Mouse (Mus musculus): ENCODE data around the gene Pde4c. TPM values are rescaled to one million over a fixed set of nuclear protein-coding genes. Genes with fewer than 3 reads are reported as not detected.

Pde4c gene
- polyA plus RNA-seq, 2 experiments, result 0.74 to 1.6 TPM

DNA sequence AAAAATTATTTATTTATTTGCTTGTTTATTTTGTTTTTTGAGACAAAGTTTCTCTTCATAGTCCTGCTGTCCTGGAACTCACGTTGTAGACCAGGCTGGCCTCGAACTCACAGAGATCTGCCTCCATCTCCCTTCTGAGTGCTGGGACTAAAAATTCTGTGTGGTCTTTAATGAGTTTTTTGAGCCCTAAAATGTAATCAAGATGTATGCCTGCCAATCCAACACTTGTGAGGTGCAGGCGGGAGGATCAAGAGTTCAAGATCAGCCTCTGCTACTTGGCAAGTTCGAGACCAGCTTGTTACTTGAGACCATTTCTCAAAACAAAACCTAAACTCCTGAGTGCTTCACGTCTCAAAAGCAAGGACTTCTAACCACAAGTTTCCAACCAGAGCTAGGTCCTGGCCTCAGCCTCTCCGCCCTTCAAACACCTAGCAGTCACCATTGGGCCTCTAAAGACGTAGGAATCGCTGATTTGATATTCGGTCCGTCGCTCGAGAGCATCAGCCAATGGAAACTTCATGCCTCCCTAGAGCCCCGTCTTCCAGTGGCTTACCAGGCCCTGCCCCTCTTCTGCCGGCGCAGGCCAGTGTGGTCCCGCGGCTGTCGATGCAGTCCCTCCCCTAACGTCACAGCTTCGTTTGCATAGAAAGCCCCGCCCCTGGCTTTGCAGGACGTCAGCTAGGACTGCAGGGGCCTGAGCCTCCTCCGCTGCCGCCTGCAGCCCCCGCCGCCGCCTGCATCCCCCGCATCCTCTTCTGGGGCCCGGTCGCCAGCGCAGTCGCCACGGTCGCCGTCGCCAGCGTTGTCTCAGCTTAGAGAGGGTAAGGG lies 30.7 kb downstream of the Pde4c start, which contains the start of gene Rab3a:
Rab3a (plus strand) TSS at position 637 of the 828 bp plus-strand sequence.
- DNase-seq (ENCODE audit: low read depth in 3 of 3, low spot score in 3 of 3) (peak; percentile 96 to 98 (median 97)), ATAC-seq (ENCODE audit: insufficient read depth) (peak; percentile 97)
- peak within 1 kb of the TSS; percentile 83 for H3K4me2 ChIP-seq (ENCODE audit: low read depth)
- TF ChIP-seq EP300 (IDR thresholded peaks at IDR 0.05; ENCODE audit: low read depth), result no peak
- TF ChIP-seq CTCF (IDR thresholded peaks at IDR 0.05; ENCODE audit: low read depth), result no peak
- 7% methylated on average over 37 of the region's 37 CpGs for WGBS (ENCODE audit: insufficient replicate concordance)
- no peaks in the 10 kb centered on the region; the same call in 1 of the 2 replicates for H3K27me3 ChIP-seq (ENCODE audit: control insufficient read depth, insufficient read depth, low read length)
- peak within 1 kb of the TSS; percentile 72 for H3K9ac ChIP-seq (replicated peaks)
- peak within 1 kb of the TSS; percentile 52 to 66 for H3K4me3 ChIP-seq (ENCODE audit: insufficient read depth in 1 of 2, low read depth in 2 of 2, low read length in 2 of 2)
- no peaks in the 10 kb centered on the region for H3K9me3 ChIP-seq (ENCODE audit: control insufficient read depth, low read length)
- peaks cover 4 to 20% of the 10 kb centered on the region in 2 experiments for H3K4me1 ChIP-seq (replicated peaks; ENCODE audit: control insufficient read depth in 2 of 2, insufficient read depth in 2 of 2, low read length in 1 of 2)
- H3K27ac ChIP-seq, result peak within 1 kb of the TSS; percentile 14
- no peaks in the 10 kb centered on the region; the same call in 1 of the 2 replicates for H3K36me3 ChIP-seq (replicated peaks; ENCODE audit: control insufficient read depth, insufficient read depth, low read depth)

DNA sequence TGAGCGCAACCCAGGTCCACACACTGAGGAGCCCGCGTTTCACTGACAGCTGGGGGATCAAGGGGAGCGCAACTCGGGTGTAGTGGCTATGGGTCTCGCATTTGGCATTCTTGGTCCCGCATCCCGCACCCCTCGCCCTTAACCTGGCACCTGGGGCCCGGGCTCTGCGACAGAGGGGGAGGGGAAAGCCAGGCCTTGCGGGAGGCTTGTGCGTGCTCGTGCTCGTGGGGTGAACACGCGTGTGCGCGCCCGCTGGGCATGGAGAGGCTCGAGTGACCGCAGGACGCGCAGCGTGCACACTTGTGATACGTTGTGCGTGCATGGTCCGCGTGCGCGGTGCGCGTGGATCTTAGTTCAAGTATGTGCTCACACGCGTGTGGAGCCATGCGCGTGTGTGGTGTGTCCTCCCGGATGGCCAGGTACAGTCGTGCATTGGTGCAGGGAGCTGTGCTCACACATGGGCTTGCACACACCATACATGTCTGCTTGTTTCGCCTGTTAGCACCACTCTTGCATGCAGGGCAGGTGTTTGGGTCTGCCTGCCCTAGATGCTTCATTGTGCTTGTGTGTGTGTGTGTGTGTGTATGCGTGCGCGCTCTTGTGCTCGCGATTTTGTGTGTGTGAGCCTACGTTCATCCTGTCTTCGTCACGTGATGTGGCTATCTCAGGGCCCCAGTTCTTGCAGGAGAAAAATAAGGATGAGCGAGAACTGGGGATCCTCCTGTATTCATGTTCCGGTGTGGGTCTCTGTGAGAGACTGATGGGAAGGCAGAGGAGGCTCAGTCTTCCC lies 31.5 kb downstream of the Pde4c start:
- ATAC-seq (ENCODE audit: insufficient read depth) (peak; percentile 28), DNase-seq (ENCODE audit: low read depth in 3 of 3, low spot score in 3 of 3) (no peak)
- Histone ChIP-seq H3K9me3 (ENCODE audit: control insufficient read depth, low read length) (no peaks in the 10 kb centered on the region), H3K27me3 (ENCODE audit: control insufficient read depth, insufficient read depth, low read length) (no peaks in the 10 kb centered on the region), H3K27ac (no peak overlapping the region), H3K36me3 (replicated peaks; ENCODE audit: control insufficient read depth, insufficient read depth, low read depth) (no peaks in the 10 kb centered on the region; the same call in 1 of the 2 replicates), H3K9ac (replicated peaks) (peak overlapping the region; percentile 72), H3K4me1 (replicated peaks; ENCODE audit: control insufficient read depth in 2 of 2, insufficient read depth in 2 of 2, low read length in 1 of 2) (peaks cover 11 to 27% of the 10 kb centered on the region in 2 experiments), H3K4me3 (ENCODE audit: insufficient read depth in 1 of 2, low read depth in 2 of 2, low read length in 2 of 2) (peak overlapping the region; percentile 52 to 66), H3K4me2 (ENCODE audit: low read depth) (peak overlapping the region; percentile 83)
- 14% methylated on average over 50 of the region's 50 CpGs for WGBS (ENCODE audit: insufficient replicate concordance)
- no peak for TF ChIP-seq CTCF (IDR thresholded peaks at IDR 0.05; ENCODE audit: low read depth)
- no peak for TF ChIP-seq EP300 (IDR thresholded peaks at IDR 0.05; ENCODE audit: low read depth)

- Histone ChIP-seq H3K4me1 (replicated peaks; ENCODE audit: control insufficient read depth in 2 of 2, insufficient read depth in 2 of 2, low read length in 1 of 2) (peaks cover 11 to 27% of the 10 kb centered on the region in 2 experiments), H3K27ac (no peak overlapping the region)
These were observed 32.3 kb downstream of the Pde4c start for GRCm38 (mm10) chr8:70755661-70756475.

GRCm38 (mm10) chr8:70756476-70757040 lies 33.0 kb downstream of the Pde4c start:
- no peak for ATAC-seq (ENCODE audit: insufficient read depth)
- Histone ChIP-seq H3K4me1 (replicated peaks; ENCODE audit: control insufficient read depth in 2 of 2, insufficient read depth in 2 of 2, low read length in 1 of 2) (peaks cover 15 to 32% of the 10 kb centered on the region in 2 experiments), H3K9me3 (ENCODE audit: control insufficient read depth, low read length) (no peaks in the 10 kb centered on the region), H3K9ac (replicated peaks) (no peak overlapping the region), H3K27ac (no peak overlapping the region), H3K27me3 (ENCODE audit: control insufficient read depth, insufficient read depth, low read length) (no peaks in the 10 kb centered on the region), H3K36me3 (replicated peaks; ENCODE audit: control insufficient read depth, insufficient read depth, low read depth) (no peaks in the 10 kb centered on the region; the same call in 1 of the 2 replicates), H3K4me2 (ENCODE audit: low read depth) (no peak overlapping the region), H3K4me3 (ENCODE audit: insufficient read depth in 1 of 2, low read depth in 2 of 2, low read length in 2 of 2) (no peak overlapping the region)
- 84% methylated on average over 6 of the region's 6 CpGs for WGBS (ENCODE audit: insufficient replicate concordance)
- no peak for DNase-seq (ENCODE audit: low read depth in 3 of 3, low spot score in 3 of 3)
- TF ChIP-seq CTCF (IDR thresholded peaks at IDR 0.05; ENCODE audit: low read depth) (no peak), EP300 (IDR thresholded peaks at IDR 0.05; ENCODE audit: low read depth) (no peak)

More at GRCm38 (mm10) chr8:70755661-70756475, 32.3 kb downstream of the Pde4c start:
- Histone ChIP-seq H3K27me3 (ENCODE audit: control insufficient read depth, insufficient read depth, low read length) (no peaks in the 10 kb centered on the region), H3K4me2 (ENCODE audit: low read depth) (peak overlapping the region; percentile 83), H3K9ac (replicated peaks) (no peak overlapping the region), H3K4me3 (ENCODE audit: insufficient read depth in 1 of 2, low read depth in 2 of 2, low read length in 2 of 2) (peak overlapping the region in 1 of 2 experiments; percentile 52; a peak in 2 of 4 replicates), H3K9me3 (ENCODE audit: control insufficient read depth, low read length) (no peaks in the 10 kb centered on the region), H3K36me3 (replicated peaks; ENCODE audit: control insufficient read depth, insufficient read depth, low read depth) (no peaks in the 10 kb centered on the region; the same call in 1 of the 2 replicates)
- ATAC-seq (ENCODE audit: insufficient read depth) (no peak), DNase-seq (ENCODE audit: low read depth in 3 of 3, low spot score in 3 of 3) (no peak)
- whole genome bisulfite sequencing (ENCODE audit: insufficient replicate concordance), result 81% methylated on average over 24 of the region's 24 CpGs
- no peak for TF ChIP-seq EP300 (IDR thresholded peaks at IDR 0.05; ENCODE audit: low read depth)
- TF ChIP-seq CTCF (IDR thresholded peaks at IDR 0.05; ENCODE audit: low read depth), result no peak

Data from liver, embryonic 14.5 days (tissue).